Mouse (Mus musculus): Measurements from ENCODE around the gene Mrps17.

DNA sequence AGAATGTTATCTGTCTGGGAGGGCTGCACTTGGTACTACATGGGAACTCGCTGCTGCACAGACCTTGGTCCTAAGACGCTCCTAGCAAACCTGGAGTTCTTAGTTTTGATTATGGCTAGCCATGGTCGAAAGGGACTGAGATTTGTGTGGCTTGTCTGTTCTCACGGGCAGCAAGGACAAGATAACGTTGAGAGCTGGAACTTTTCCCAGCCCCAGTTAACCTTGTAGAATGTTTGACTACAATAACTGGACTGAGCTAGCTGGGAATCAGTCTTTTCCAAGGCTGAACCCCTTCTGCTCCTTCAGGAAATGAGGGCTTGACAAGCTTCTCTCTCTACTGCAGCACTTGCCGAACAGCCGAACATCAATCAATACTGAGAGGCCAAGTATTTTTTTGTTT lies 27.7 kb upstream of the Mrps17 start:
- TF ChIP-seq CTCF (IDR thresholded peaks at IDR 0.05; ENCODE audit: borderline replicate concordance, insufficient read depth, low read depth, low read length), result no peak
- no peak for TF ChIP-seq POLR2A (IDR thresholded peaks at IDR 0.05; ENCODE audit: borderline replicate concordance, insufficient read depth, low read length)

Measured in cerebellum, adult 2 months (tissue).